Mouse (Mus musculus): ENCODE results near the gene Por.

DNA sequence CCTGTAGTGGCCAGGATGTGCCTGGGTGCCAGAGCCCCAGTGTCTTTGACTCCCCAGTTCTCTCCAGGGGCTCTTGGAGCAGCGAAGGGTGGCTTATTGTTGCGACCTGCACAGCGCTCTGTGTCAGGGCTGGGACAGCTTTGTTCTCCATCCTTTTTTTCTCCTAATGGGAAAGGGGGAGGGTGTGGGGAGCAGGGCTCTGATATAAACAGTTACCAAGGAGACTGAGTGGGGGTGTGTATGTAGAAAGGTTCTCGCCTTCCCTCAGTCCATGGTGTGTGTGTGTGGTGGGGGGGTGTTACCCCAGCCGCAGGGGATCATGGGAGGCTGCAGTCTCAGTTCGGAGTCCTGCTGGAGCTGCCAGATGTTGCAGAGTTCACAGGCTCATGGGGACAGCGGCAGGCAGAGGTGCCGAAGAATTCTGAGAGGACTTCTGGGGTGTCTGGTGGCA is 55.6 kb downstream of the Por start:
- TF ChIP-seq ZC3H11A (IDR thresholded peaks at IDR 0.05; ENCODE audit: borderline replicate concordance, low read depth, low read length) (no peak), HCFC1 (IDR thresholded peaks at IDR 0.05; ENCODE audit: borderline replicate concordance, insufficient read depth, low read length) (no peak), CHD2 (IDR thresholded peaks at IDR 0.05; ENCODE audit: low read depth, low read length) (no peak), ZNF384 (IDR thresholded peaks at IDR 0.05; ENCODE audit: low read depth, low read length) (no peak)
